31 mouse cellular contexts compared by ENCODE assay signal in genomic region chr7:79666690-79667089, GRCm38 (mm10). TPM values are rescaled to one million over a fixed set of nuclear protein-coding genes. Genes with fewer than 3 reads are reported as not detected.
A peak's percentile ranks its signal among the peaks of the same experiment; 100 is the strongest.
DNase-seq lines count a peak whose midpoint lies in the region; ATAC-seq and TF ChIP-seq lines count a peak whose summit lies in the region.
"Had no signal": no experiment of that assay in that cellular context is flagged by ENCODE, and none has a peak within 500 bp of the region (broad histone marks: within the 10 kb centered on the region; RNA-seq: fewer than 3 reads in every experiment).

No protein-coding gene starts in this region.

- H3K27ac ChIP-seq in hindbrain, postnatal 0 days = no peak overlapping the region
- H3K27ac ChIP-seq in hindbrain, embryonic 13.5 days = no peak overlapping the region
- H3K27ac ChIP-seq in liver, postnatal 0 days (ENCODE audit: low read depth) = no peak overlapping the region
- no peak overlapping the region for H3K27ac ChIP-seq in liver, embryonic 11.5 days (ENCODE audit: low read depth, low read length)
- H3K27ac ChIP-seq: forebrain, embryonic 13.5 days; gastrocnemius, adult 2 months; liver, embryonic 15.5 days; lung, embryonic 15.5 days; midbrain, embryonic 12.5 days had no signal

- no peaks in the 10 kb centered on the region for H3K27me3 ChIP-seq in hindbrain, postnatal 0 days (ENCODE audit: insufficient read depth, low read length)
- H3K27me3 ChIP-seq in hindbrain, embryonic 13.5 days = no peaks in the 10 kb centered on the region
- no peaks in the 10 kb centered on the region for H3K27me3 ChIP-seq in liver, postnatal 0 days (ENCODE audit: insufficient read depth, low read length)
- no peaks in the 10 kb centered on the region for H3K27me3 ChIP-seq in liver, embryonic 11.5 days (replicated peaks; ENCODE audit: control insufficient read depth, insufficient read depth, low read length)
- H3K27me3 ChIP-seq: CH12.LX; forebrain, embryonic 13.5 days; liver, embryonic 15.5 days; lung, embryonic 15.5 days; megakaryocyte, embryonic 14.5 days; midbrain, embryonic 12.5 days had no signal

- DNase-seq in hindbrain, postnatal 0 days (ENCODE audit: low spot score) = no peak
- DNase-seq in liver, postnatal 0 days = no peak
- DNase-seq in liver, embryonic 11.5 days (ENCODE audit: low spot score) = no peak
- DNase-seq in ES-CJ7 (ENCODE audit: low read depth, low spot score) = peak; percentile 31
- peak; percentile 48 for DNase-seq in ZHBTc4 (ENCODE audit: low read depth, low spot score)
- no peak for DNase-seq in cerebellum, adult 11-12 months
- DNase-seq: adrenal gland, adult 8-10 months; cerebellum, adult 8-10 months; cerebellum, postnatal 25 days; gastrocnemius, adult 2 months; gastrocnemius, postnatal 36 days; kidney, adult 11 months; kidney, postnatal 25 days; layer of hippocampus, postnatal 36 days; left cerebral cortex, postnatal 4 days; lung, postnatal 4 days had no signal

- peak; percentile 34 for TF ChIP-seq CTCF in hindbrain, postnatal 0 days (IDR thresholded peaks at IDR 0.05; ENCODE audit: low read depth)
- peak; percentile 24 for TF ChIP-seq CTCF in liver, postnatal 0 days (IDR thresholded peaks at IDR 0.05; ENCODE audit: low read depth)

- H3K9ac ChIP-seq in hindbrain, postnatal 0 days (replicated peaks; ENCODE audit: low read length) = no peak overlapping the region
- H3K9ac ChIP-seq in hindbrain, embryonic 13.5 days = no peak overlapping the region
- H3K9ac ChIP-seq in liver, postnatal 0 days (replicated peaks) = no peak overlapping the region
- no peak overlapping the region for H3K9ac ChIP-seq in liver, embryonic 11.5 days (ENCODE audit: low read depth, low read length)
- H3K9ac ChIP-seq: forebrain, embryonic 13.5 days; liver, embryonic 15.5 days; lung, embryonic 15.5 days; midbrain, embryonic 12.5 days had no signal

- H3K36me3 ChIP-seq in hindbrain, postnatal 0 days (ENCODE audit: insufficient read depth, low read length) = no peaks in the 10 kb centered on the region
- H3K36me3 ChIP-seq in hindbrain, embryonic 13.5 days = peaks cover 5% of the 10 kb centered on the region; the same call in 1 of the 2 replicates
- peaks cover 45% of the 10 kb centered on the region for H3K36me3 ChIP-seq in liver, postnatal 0 days (replicated peaks; ENCODE audit: insufficient read depth, low read length)
- peaks cover 34% of the 10 kb centered on the region for H3K36me3 ChIP-seq in liver, embryonic 11.5 days (ENCODE audit: control insufficient read depth, insufficient read depth, low read length)

- no peak for TF ChIP-seq EP300 in liver, postnatal 0 days (IDR thresholded peaks at IDR 0.05; ENCODE audit: low read depth)

- H3K4me3 ChIP-seq in hindbrain, postnatal 0 days (ENCODE audit: low read length) = no peak overlapping the region
- H3K4me3 ChIP-seq in hindbrain, embryonic 13.5 days = no peak overlapping the region
- H3K4me3 ChIP-seq in liver, postnatal 0 days (ENCODE audit: low read depth, low read length) = no peak overlapping the region
- H3K4me3 ChIP-seq in liver, embryonic 11.5 days (ENCODE audit: low read depth, low read length) = no peak overlapping the region
- H3K4me3 ChIP-seq: forebrain, embryonic 13.5 days; gastrocnemius, adult 2 months; liver, embryonic 15.5 days; lung, embryonic 15.5 days; megakaryocyte, embryonic 14.5 days; midbrain, embryonic 12.5 days had no signal

- H3K9me3 ChIP-seq in hindbrain, postnatal 0 days (ENCODE audit: low read length) = no peaks in the 10 kb centered on the region
- no peaks in the 10 kb centered on the region for H3K9me3 ChIP-seq in hindbrain, embryonic 13.5 days
- H3K9me3 ChIP-seq in liver, postnatal 0 days (ENCODE audit: low read length) = no peaks in the 10 kb centered on the region
- H3K9me3 ChIP-seq in liver, embryonic 11.5 days (ENCODE audit: control insufficient read depth, low read length) = no peaks in the 10 kb centered on the region
- H3K9me3 ChIP-seq: forebrain, embryonic 13.5 days; G1E; liver, embryonic 15.5 days; lung, embryonic 15.5 days; megakaryocyte, embryonic 14.5 days; midbrain, embryonic 12.5 days had no signal

- H3K4me1 ChIP-seq in hindbrain, postnatal 0 days (ENCODE audit: insufficient read depth, low read length) = no peaks in the 10 kb centered on the region
- H3K4me1 ChIP-seq in hindbrain, embryonic 13.5 days (replicated peaks) = peaks cover 14% of the 10 kb centered on the region
- H3K4me1 ChIP-seq in liver, postnatal 0 days (ENCODE audit: insufficient read depth) = peaks cover 10% of the 10 kb centered on the region; the same call in 1 of the 2 replicates
- peaks cover 10% of the 10 kb centered on the region for H3K4me1 ChIP-seq in liver, embryonic 11.5 days (replicated peaks; ENCODE audit: control insufficient read depth, insufficient read depth, low read length)

- no peak for ATAC-seq in hindbrain, postnatal 0 days
- ATAC-seq in hindbrain, embryonic 13.5 days (ENCODE audit: low FRiP score) = no peak
- ATAC-seq in liver, postnatal 0 days = no peak
- no peak for ATAC-seq in liver, embryonic 11.5 days (replicated peaks; ENCODE audit: low FRiP score)
- ATAC-seq: activated CD4-positive, CD25-positive, alpha-beta regulatory T cell, adult 4 months; forebrain, embryonic 13.5 days had no signal

- H3K4me2 ChIP-seq in hindbrain, postnatal 0 days (ENCODE audit: low read depth, low read length) = no peak overlapping the region
- no peak overlapping the region for H3K4me2 ChIP-seq in hindbrain, embryonic 13.5 days
- no peak overlapping the region for H3K4me2 ChIP-seq in liver, postnatal 0 days (ENCODE audit: low read depth, low read length)
- H3K4me2 ChIP-seq in liver, embryonic 11.5 days = no peak overlapping the region
- H3K4me2 ChIP-seq: forebrain, embryonic 13.5 days; liver, embryonic 15.5 days; lung, embryonic 15.5 days; midbrain, embryonic 12.5 days had no signal

RNA-seq across cellular contexts. Expression of gene Ticrr, which starts 6.7 kb away (rescaled TPM):
- total RNA-seq in hindbrain, postnatal 0 days (2014; rRNA removed) = 8.7 and 8.8 TPM in 2 replicates
- 2.0 and 2.1 TPM in 2 replicates for polyA plus RNA-seq in hindbrain, postnatal 0 days (2015; fragmentation: Nextera tagmentation; extraction: Ambion mirVana)
- 2.2 and 2.6 TPM in 2 replicates for polyA plus RNA-seq in hindbrain, embryonic 13.5 days (2015; fragmentation: Nextera tagmentation; extraction: Ambion mirVana)
- 2.2 and 2.5 TPM in 2 replicates for polyA plus RNA-seq in liver, postnatal 0 days (2015; fragmentation: Nextera tagmentation; extraction: Ambion mirVana)
- polyA plus RNA-seq in liver, embryonic 11.5 days (2014; fragmentation: Nextera tagmentation; extraction: Ambion mirVana) = 16.2 and 17.2 TPM in 2 replicates
- total RNA-seq: gastrocnemius, adult 2 months had no signal

RNA-seq across cellular contexts. Expression of gene Kif7, which starts 48.8 kb away (rescaled TPM):
- total RNA-seq in hindbrain, postnatal 0 days (2014; rRNA removed) = 7.3 and 8.5 TPM in 2 replicates
- 1.9 and 2.3 TPM in 2 replicates for polyA plus RNA-seq in hindbrain, postnatal 0 days (2015; fragmentation: Nextera tagmentation; extraction: Ambion mirVana)
- polyA plus RNA-seq in hindbrain, embryonic 13.5 days (2015; fragmentation: Nextera tagmentation; extraction: Ambion mirVana) = 1.7 and 2.2 TPM in 2 replicates
- 0.15 and 0.19 TPM in 2 replicates for polyA plus RNA-seq in liver, postnatal 0 days (2015; fragmentation: Nextera tagmentation; extraction: Ambion mirVana)
- polyA plus RNA-seq in liver, embryonic 11.5 days (2014; fragmentation: Nextera tagmentation; extraction: Ambion mirVana) = 2.3 and 3.0 TPM in 2 replicates
- total RNA-seq: monocyte, adult 5-6 weeks had no signal

RNA-seq across cellular contexts. Expression of gene Rhcg, which starts 49.2 kb away (rescaled TPM):
- 0.68 and 2.5 TPM in 2 replicates for total RNA-seq in hindbrain, postnatal 0 days (2014; rRNA removed)
- polyA plus RNA-seq in hindbrain, postnatal 0 days (2015; fragmentation: Nextera tagmentation; extraction: Ambion mirVana) = 4.0 and 4.3 TPM in 2 replicates
- 4.8 and 5.2 TPM in 2 replicates for polyA plus RNA-seq in hindbrain, embryonic 13.5 days (2015; fragmentation: Nextera tagmentation; extraction: Ambion mirVana)
- polyA plus RNA-seq in liver, postnatal 0 days (2015; fragmentation: Nextera tagmentation; extraction: Ambion mirVana) = 0.20 TPM in 1 of 2 replicates, not detected in the other
- polyA plus RNA-seq in liver, embryonic 11.5 days (2014; fragmentation: Nextera tagmentation; extraction: Ambion mirVana) = not detected in 2 replicates
- total RNA-seq: CH12.LX; G1E; gastrocnemius, adult 2 months; gastrocnemius, postnatal 36 days; heart, adult 8-10 months; heart, postnatal 25 days; monocyte, adult 5-6 weeks had no signal
- polyA plus RNA-seq: activated CD4-positive, CD25-positive, alpha-beta regulatory T cell, adult 4 months; C2C12; G1E; heart, embryonic 14.5 days; stomach, embryonic 14.5 days had no signal

Comparison
In these comparisons a context has a peak if more than half of its experiments do, and no peak if none do; other contexts are left out.
1. DNase-seq: peak in ES-CJ7 (single experiment) and ZHBTc4 (single experiment); none in hindbrain, postnatal 0 days (single experiment), liver, postnatal 0 days (single experiment), liver, embryonic 11.5 days (single experiment) and cerebellum, adult 11-12 months (single experiment).